Mouse (Mus musculus): ENCODE data around the gene Gatm. TPM values are rescaled to one million over a fixed set of nuclear protein-coding genes. Genes with fewer than 3 reads are reported as not detected.

Gatm gene
- polyA plus RNA-seq, 1 experiment from 2014 or later: 36.8 TPM

- Histone ChIP-seq H3K9me3 (no peaks in the 10 kb centered on the region), H3K4me1 (no peaks in the 10 kb centered on the region), H3K27me3 (replicated peaks) (no peaks in the 10 kb centered on the region), H3K4me2 (no peak overlapping the region), H3K27ac (no peak overlapping the region), H3K36me3 (replicated peaks) (0 out of 2 replicates have a peak, but pooled peaks cover 7% of the 10 kb centered on the region), H3K9ac (no peak overlapping the region), H3K4me3 (no peak overlapping the region)
- 91% methylated on average over 2 of the region's 2 CpGs for WGBS
- ATAC-seq (replicated peaks): no peak
Measured at GRCm38 (mm10) chr2:122601354-122601753, 9.7 kb downstream of the Gatm start.

DNA sequence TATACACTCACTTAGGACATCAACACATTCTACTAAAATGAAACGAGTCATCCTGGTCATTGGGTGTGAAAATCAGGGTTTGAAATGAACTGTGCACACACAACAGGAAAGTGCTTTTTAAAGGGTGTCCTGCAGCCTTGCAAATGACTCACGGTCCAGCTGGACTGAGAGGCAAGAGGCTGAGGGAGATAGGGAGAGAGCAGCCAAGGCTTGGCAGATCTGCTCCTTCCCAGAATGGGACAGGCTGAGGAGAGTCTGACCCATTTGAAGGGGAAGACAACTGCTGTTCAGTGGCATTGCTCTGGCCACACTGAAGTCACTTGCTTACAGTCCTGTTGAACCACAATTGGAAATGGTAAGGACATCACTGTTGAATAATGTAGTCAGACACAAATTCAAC, 11.4 kb downstream of the Gatm start:
- no peak overlapping the region for H3K27ac ChIP-seq
- H3K4me1 ChIP-seq: no peaks in the 10 kb centered on the region
- 91% methylated on average over 2 of the region's 2 CpGs for WGBS
- no peaks in the 10 kb centered on the region for H3K27me3 ChIP-seq (replicated peaks)
- no peak overlapping the region for H3K9ac ChIP-seq
- 0 out of 2 replicates have a peak, but pooled peaks cover 7% of the 10 kb centered on the region for H3K36me3 ChIP-seq (replicated peaks)
- no peak overlapping the region for H3K4me2 ChIP-seq
- no peak overlapping the region for H3K4me3 ChIP-seq
- no peaks in the 10 kb centered on the region for H3K9me3 ChIP-seq
- ATAC-seq (replicated peaks): no peak

DNA sequence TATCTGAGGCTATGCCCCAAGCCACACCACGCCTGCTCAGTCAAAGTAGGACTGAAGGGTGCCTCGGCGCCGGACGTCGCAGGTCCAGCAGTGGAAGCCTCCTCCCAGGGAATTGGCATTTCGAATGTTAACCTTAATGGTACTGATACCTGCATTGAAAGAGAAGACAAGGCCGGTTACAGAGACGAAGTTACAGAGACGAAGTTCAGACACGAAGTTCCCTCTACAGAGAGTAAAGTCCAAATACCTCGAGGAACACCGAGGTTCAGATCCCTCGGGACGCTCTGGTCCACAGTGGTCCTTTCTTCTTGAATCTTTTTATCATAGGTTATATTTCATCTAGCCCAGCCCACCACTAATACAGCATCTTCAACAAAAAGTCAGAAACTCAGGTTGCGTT, 15.6 kb downstream of the Gatm start:
- no peaks in the 10 kb centered on the region for H3K27me3 ChIP-seq (replicated peaks)
- H3K9ac ChIP-seq: no peak overlapping the region
- whole genome bisulfite sequencing: 93% methylated on average over 16 of the region's 16 CpGs
- no peak for ATAC-seq (replicated peaks)
- H3K27ac ChIP-seq: no peak overlapping the region
- H3K4me3 ChIP-seq: no peak overlapping the region
- H3K4me1 ChIP-seq: no peaks in the 10 kb centered on the region
- no peak overlapping the region for H3K4me2 ChIP-seq
- H3K9me3 ChIP-seq: no peaks in the 10 kb centered on the region
- 0 out of 2 replicates have a peak, but pooled peaks cover 7% of the 10 kb centered on the region for H3K36me3 ChIP-seq (replicated peaks)

DNA sequence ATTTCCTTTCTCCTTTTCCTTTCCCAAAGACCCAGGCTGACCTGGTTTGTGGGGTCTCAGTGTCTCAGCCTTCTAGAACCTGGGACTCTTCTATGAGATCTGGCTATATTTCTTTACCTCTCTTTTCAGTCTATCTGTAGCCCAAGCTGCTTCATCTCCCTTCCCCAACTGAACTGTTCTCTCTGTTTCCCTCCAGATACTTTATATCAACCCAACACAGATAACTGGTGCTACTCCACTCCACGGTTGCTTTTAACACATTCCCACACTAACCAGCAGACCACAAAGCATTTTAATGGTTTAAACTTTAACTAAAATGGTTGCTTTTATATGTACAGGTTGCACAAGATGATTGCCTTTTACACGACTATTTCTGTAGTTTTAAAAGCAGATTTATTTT, 19.9 kb downstream of the Gatm start:
- no peak for ATAC-seq (replicated peaks)
- no peaks in the 10 kb centered on the region for H3K9me3 ChIP-seq

GRCm38 (mm10) chr2:122590351-122590750, 20.8 kb downstream of the Gatm start:
- Histone ChIP-seq H3K27ac (no peak overlapping the region), H3K4me1 (no peaks in the 10 kb centered on the region), H3K9ac (no peak overlapping the region), H3K36me3 (replicated peaks) (no peaks in the 10 kb centered on the region), H3K27me3 (replicated peaks) (no peaks in the 10 kb centered on the region), H3K4me2 (no peak overlapping the region), H3K9me3 (no peaks in the 10 kb centered on the region), H3K4me3 (no peak overlapping the region)
- no peak for ATAC-seq (replicated peaks)
- WGBS: 79% methylated on average over 1 of the region's 1 CpGs

More for the DNA sequence above, 19.9 kb downstream of the Gatm start:
- Histone ChIP-seq H3K9ac (no peak overlapping the region), H3K4me1 (no peaks in the 10 kb centered on the region), H3K4me2 (no peak overlapping the region), H3K27ac (no peak overlapping the region), H3K36me3 (replicated peaks) (no peaks in the 10 kb centered on the region), H3K4me3 (no peak overlapping the region), H3K27me3 (replicated peaks) (no peaks in the 10 kb centered on the region)
- WGBS: 81% methylated on average over 2 of the region's 2 CpGs

GRCm38 (mm10) chr2:122587861-122588519, 23.1 kb downstream of the Gatm start:
- no peaks in the 10 kb centered on the region for H3K27me3 ChIP-seq (replicated peaks)
- H3K4me2 ChIP-seq: no peak overlapping the region
- no peaks in the 10 kb centered on the region for H3K4me1 ChIP-seq
- WGBS: 80% methylated on average over 8 of the region's 8 CpGs
- no peak for ATAC-seq (replicated peaks)
- no peak overlapping the region for H3K9ac ChIP-seq
- H3K27ac ChIP-seq: no peak overlapping the region
- H3K4me3 ChIP-seq: no peak overlapping the region
- H3K36me3 ChIP-seq (replicated peaks): no peaks in the 10 kb centered on the region
- no peaks in the 10 kb centered on the region for H3K9me3 ChIP-seq

GRCm38 (mm10) chr2:122586258-122586657, 24.8 kb downstream of the Gatm start:
- 71% methylated on average over 3 of the region's 3 CpGs for WGBS

GRCm38 (mm10) chr2:122582324-122582723, 28.8 kb downstream of the Gatm start:
- no peak overlapping the region for H3K4me2 ChIP-seq
- 90% methylated on average over 3 of the region's 3 CpGs for WGBS
- H3K4me3 ChIP-seq: no peak overlapping the region
- no peaks in the 10 kb centered on the region for H3K36me3 ChIP-seq (replicated peaks)
- no peaks in the 10 kb centered on the region for H3K9me3 ChIP-seq
- H3K27me3 ChIP-seq (replicated peaks): no peaks in the 10 kb centered on the region
- H3K27ac ChIP-seq: no peak overlapping the region
- ATAC-seq (replicated peaks): no peak
- no peaks in the 10 kb centered on the region for H3K4me1 ChIP-seq
- no peak overlapping the region for H3K9ac ChIP-seq

More at GRCm38 (mm10) chr2:122586258-122586657, 24.8 kb downstream of the Gatm start:
- no peak overlapping the region for H3K4me3 ChIP-seq
- H3K27ac ChIP-seq: no peak overlapping the region
- no peaks in the 10 kb centered on the region for H3K36me3 ChIP-seq (replicated peaks)
- no peaks in the 10 kb centered on the region for H3K27me3 ChIP-seq (replicated peaks)
- H3K9ac ChIP-seq: no peak overlapping the region
- H3K4me1 ChIP-seq: no peaks in the 10 kb centered on the region
- H3K4me2 ChIP-seq: no peak overlapping the region
- H3K9me3 ChIP-seq: no peaks in the 10 kb centered on the region
- no peak for ATAC-seq (replicated peaks)

DNA sequence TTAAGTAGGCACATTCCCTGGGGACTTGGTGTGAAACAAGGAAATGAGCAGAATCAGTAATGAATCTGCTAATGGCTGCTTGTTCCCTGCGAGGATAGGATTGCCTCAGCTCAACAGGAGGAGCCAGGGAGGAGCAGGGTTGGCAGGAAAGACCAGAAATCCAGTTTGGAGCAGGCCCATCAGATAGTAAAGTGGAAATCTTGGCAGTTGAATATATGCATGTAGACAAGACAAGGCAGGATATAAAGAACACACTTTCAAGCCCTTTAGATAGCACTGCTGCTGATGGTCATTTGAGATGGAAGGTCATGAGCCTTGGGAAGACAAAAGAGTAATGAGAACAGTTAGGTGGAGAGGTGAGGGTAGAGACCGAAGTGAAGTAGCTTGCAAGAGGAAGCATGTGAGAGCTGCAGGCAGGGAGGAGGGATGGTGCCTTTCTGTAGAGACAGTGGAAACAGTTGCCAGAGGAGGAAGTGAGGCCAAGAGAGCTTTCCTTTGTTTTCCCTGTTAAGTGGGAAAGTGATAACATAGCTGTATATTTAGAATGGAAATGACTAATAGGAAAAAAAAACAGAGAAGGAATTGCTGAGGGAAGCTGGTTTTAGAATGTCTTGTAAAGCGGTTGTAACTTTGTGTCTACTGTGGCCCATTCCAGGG, 29.6 kb downstream of the Gatm start:
- H3K4me2 ChIP-seq: no peak overlapping the region
- no peak overlapping the region for H3K4me3 ChIP-seq
- no peaks in the 10 kb centered on the region for H3K36me3 ChIP-seq (replicated peaks)
- WGBS: 77% methylated on average over 3 of the region's 3 CpGs
- H3K9me3 ChIP-seq: no peaks in the 10 kb centered on the region
- ATAC-seq (replicated peaks): no peak
- no peak overlapping the region for H3K9ac ChIP-seq
- H3K4me1 ChIP-seq: no peaks in the 10 kb centered on the region
- no peak overlapping the region for H3K27ac ChIP-seq
- no peaks in the 10 kb centered on the region for H3K27me3 ChIP-seq (replicated peaks)

GRCm38 (mm10) chr2:122580426-122580825, 30.7 kb downstream of the Gatm start:
- no peaks in the 10 kb centered on the region for H3K4me1 ChIP-seq
- WGBS: 79% methylated on average over 10 of the region's 10 CpGs
- no peak overlapping the region for H3K4me2 ChIP-seq
- H3K4me3 ChIP-seq: no peak overlapping the region
- H3K9ac ChIP-seq: no peak overlapping the region
- no peaks in the 10 kb centered on the region for H3K36me3 ChIP-seq (replicated peaks)
- no peak for ATAC-seq (replicated peaks)
- no peaks in the 10 kb centered on the region for H3K9me3 ChIP-seq
- no peaks in the 10 kb centered on the region for H3K27me3 ChIP-seq (replicated peaks)
- H3K27ac ChIP-seq: no peak overlapping the region

GRCm38 (mm10) chr2:122577316-122577715, 33.8 kb downstream of the Gatm start:
- no peaks in the 10 kb centered on the region for H3K36me3 ChIP-seq (replicated peaks)
- 81% methylated on average over 1 of the region's 1 CpGs for WGBS
- no peaks in the 10 kb centered on the region for H3K9me3 ChIP-seq
- no peak overlapping the region for H3K27ac ChIP-seq
- no peak overlapping the region for H3K4me3 ChIP-seq
- H3K27me3 ChIP-seq (replicated peaks): no peaks in the 10 kb centered on the region
- no peak for ATAC-seq (replicated peaks)
- no peak overlapping the region for H3K9ac ChIP-seq
- H3K4me1 ChIP-seq: no peaks in the 10 kb centered on the region
- H3K4me2 ChIP-seq: no peak overlapping the region

- H3K9me3 ChIP-seq: no peaks in the 10 kb centered on the region
- no peak overlapping the region for H3K4me3 ChIP-seq
- no peak for ATAC-seq (replicated peaks)
- no peaks in the 10 kb centered on the region for H3K4me1 ChIP-seq
- WGBS: 54% methylated on average over 5 of the region's 5 CpGs
- no peaks in the 10 kb centered on the region for H3K27me3 ChIP-seq (replicated peaks)
- no peak overlapping the region for H3K27ac ChIP-seq
- H3K9ac ChIP-seq: no peak overlapping the region
- no peak overlapping the region for H3K4me2 ChIP-seq
- no peaks in the 10 kb centered on the region for H3K36me3 ChIP-seq (replicated peaks)
Measured at GRCm38 (mm10) chr2:122576295-122576694, 34.8 kb downstream of the Gatm start.

DNA sequence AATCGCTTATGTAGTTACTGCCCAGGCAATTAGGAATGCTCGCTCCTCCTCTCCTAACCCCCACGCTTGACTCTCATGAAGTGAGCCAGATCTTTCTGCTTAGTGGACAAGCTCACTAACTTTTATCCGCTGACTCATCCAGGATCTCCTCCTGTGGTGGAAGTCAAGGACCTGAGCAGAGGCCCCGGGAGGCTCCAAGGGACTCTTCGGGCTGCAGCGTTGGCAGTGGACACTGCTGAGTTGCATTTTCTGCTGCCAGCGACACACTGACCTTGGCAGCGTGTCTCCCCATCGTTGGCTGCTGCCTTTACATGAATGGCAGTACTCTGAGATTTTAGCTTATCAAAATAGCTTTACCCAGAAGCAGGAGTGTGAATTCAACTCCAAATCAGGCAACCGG, 35.6 kb downstream of the Gatm start:
- H3K4me3 ChIP-seq: no peak overlapping the region
- no peak for ATAC-seq (replicated peaks)
- no peak overlapping the region for H3K4me2 ChIP-seq
- WGBS: 77% methylated on average over 11 of the region's 11 CpGs
- no peak overlapping the region for H3K27ac ChIP-seq
- H3K9me3 ChIP-seq: no peaks in the 10 kb centered on the region
- H3K9ac ChIP-seq: no peak overlapping the region
- H3K27me3 ChIP-seq (replicated peaks): no peaks in the 10 kb centered on the region
- H3K4me1 ChIP-seq: no peaks in the 10 kb centered on the region
- no peaks in the 10 kb centered on the region for H3K36me3 ChIP-seq (replicated peaks)

All from midbrain, embryonic 15.5 days (tissue).